Mouse (Mus musculus) olfactory bulb, adult 2 months (tissue): ENCODE measurements at regions not wholly inside any gene's neighbourhood (a gene's known extent, or its start where the extent isn't known, plus 50 kb on each side); places are given as distances from the start of the nearest gene placed in this dataset.

Experiments
- CTCF ChIP-seq: fragments of 200-500 bp; IDR thresholded peaks from 2 replicates; pipeline ENCODE4 v1.5.1; 2012; ENCODE audit warnings: low read depth, mild to moderate bottlenecking, low read length, moderate library complexity; ENCODE audit not compliant: insufficient read depth
- POLR2A ChIP-seq: fragments of 200-500 bp; IDR thresholded peaks from 2 replicates; pipeline ENCODE4 v1.6.1; 2012; ENCODE audit warnings: mild to moderate bottlenecking, low read depth, low read length, moderate library complexity; ENCODE audit not compliant: insufficient read depth

- no peak for TF ChIP-seq POLR2A
- no peak for TF ChIP-seq CTCF
Observed at GRCm38 (mm10) chr14:73435839-73436238, 50.8 kb upstream of the Itm2b start.
